Mouse (Mus musculus) liver, adult 2 months (tissue): ENCODE results near the gene Mettl8. TPM values are rescaled to one million over a fixed set of nuclear protein-coding genes. Genes with fewer than 3 reads are reported as not detected.

Experiments used
- DNase-seq: peaks from one replicate; pipeline ENCODE4 v3.0.0-alpha.2; 2011; ENCODE audit warnings: low read depth, low spot score; ENCODE audit errors: extremely low read depth
- H3K27ac ChIP-seq: fragments of 200-500 bp; replicated peaks from 2 replicates; pipeline ENCODE4 v1.5.1; 2012; ENCODE audit warnings: low read depth, mild to moderate bottlenecking, control low read depth, inconsistent platforms, low read length; ENCODE audit not compliant: insufficient read depth
- H3K27me3 ChIP-seq: fragments of 200-500 bp; 2 replicates; pipeline ENCODE4 v1.6.1; 2012; ENCODE audit warnings: mild to moderate bottlenecking, moderate library complexity, low read length, inconsistent platforms; ENCODE audit not compliant: control insufficient read depth, insufficient read depth
- H3K36me3 ChIP-seq: fragments of 200-500 bp; 2 replicates; pipeline ENCODE4 v1.6.1; 2012; ENCODE audit warnings: low read length, inconsistent platforms; ENCODE audit not compliant: control insufficient read depth, insufficient read depth
- H3K4me1 ChIP-seq: fragments of 200-500 bp; 2 replicates; pipeline ENCODE4 v1.6.1; 2011; ENCODE audit warnings: low read length; ENCODE audit not compliant: control insufficient read depth, insufficient read depth
- H3K4me3 ChIP-seq: fragments of 200-500 bp; 2 replicates; pipeline ENCODE4 v1.5.1; 2011; ENCODE audit warnings: low read depth, mild to moderate bottlenecking, control low read depth, low read length, moderate library complexity; ENCODE audit not compliant: insufficient read depth
- H3K79me2 ChIP-seq: fragments of 200-500 bp; 2 replicates; pipeline ENCODE4 v1.6.1; 2012; ENCODE audit warnings: inconsistent platforms, mild to moderate bottlenecking, low read length, moderate library complexity; ENCODE audit not compliant: control insufficient read depth, insufficient read depth
- H3K9ac ChIP-seq: fragments of 200-500 bp; 2 replicates; pipeline ENCODE4 v1.6.1; 2012; ENCODE audit warnings: low read depth, mild to moderate bottlenecking, control low read depth, inconsistent platforms, low read length
- CTCF ChIP-seq: fragments of 200-500 bp; IDR thresholded peaks from 2 replicates; pipeline ENCODE4 v1.5.1; 2011; ENCODE audit warnings: low read depth, low read length, control low read depth
- POLR2A ChIP-seq: fragments of 200-500 bp; IDR thresholded peaks from 2 replicates; pipeline ENCODE4 v1.6.1; 2011; ENCODE audit warnings: low read length, control low read depth; ENCODE audit not compliant: insufficient read depth; ENCODE audit errors: extremely low read depth
- WGBS: fragments of 180-500 bp; shearing (Covaris S2); methylation state at CpG from one replicate; pipeline ENCODE4 v1.1.7; 2018; 5-methylcytosine and 5-hydroxymethylcytosine counted together
- polyA plus RNA-seq: library from polyadenylated mRNA; depleted of rRNA; stranded (reverse); fragments of >200 nt; gene quantifications from 2 replicates; pipeline ENCODE4 v1.2.3, GENCODE M21; 2012
- total RNA-seq: library from RNA; depleted of rRNA; stranded (reverse); fragments of >200 nt; gene quantifications from 2 replicates; pipeline ENCODE4 v1.2.3, GENCODE M21; 2014

Mettl8 gene
- total and polyA plus RNA-seq, 2 experiments, result 2.7 to 11.7 TPM

GRCm38 (mm10) chr2:70972795-70973518, 82.4 kb downstream of the Mettl8 start:
- Histone ChIP-seq H3K36me3 (no peaks in the 10 kb centered on the region; the same call in 1 of the 2 replicates), H3K9ac (no peak overlapping the region), H3K4me1 (peaks cover 4% of the 10 kb centered on the region; the same call in 1 of the 2 replicates), H3K27ac (no peak overlapping the region), H3K4me3 (no peak overlapping the region), H3K79me2 (no peaks in the 10 kb centered on the region), H3K27me3 (no peaks in the 10 kb centered on the region)
- 86% methylated on average over 16 of the region's 16 CpGs for WGBS
- TF ChIP-seq CTCF (no peak), POLR2A (no peak)
- DNase-seq, result no peak

DNA sequence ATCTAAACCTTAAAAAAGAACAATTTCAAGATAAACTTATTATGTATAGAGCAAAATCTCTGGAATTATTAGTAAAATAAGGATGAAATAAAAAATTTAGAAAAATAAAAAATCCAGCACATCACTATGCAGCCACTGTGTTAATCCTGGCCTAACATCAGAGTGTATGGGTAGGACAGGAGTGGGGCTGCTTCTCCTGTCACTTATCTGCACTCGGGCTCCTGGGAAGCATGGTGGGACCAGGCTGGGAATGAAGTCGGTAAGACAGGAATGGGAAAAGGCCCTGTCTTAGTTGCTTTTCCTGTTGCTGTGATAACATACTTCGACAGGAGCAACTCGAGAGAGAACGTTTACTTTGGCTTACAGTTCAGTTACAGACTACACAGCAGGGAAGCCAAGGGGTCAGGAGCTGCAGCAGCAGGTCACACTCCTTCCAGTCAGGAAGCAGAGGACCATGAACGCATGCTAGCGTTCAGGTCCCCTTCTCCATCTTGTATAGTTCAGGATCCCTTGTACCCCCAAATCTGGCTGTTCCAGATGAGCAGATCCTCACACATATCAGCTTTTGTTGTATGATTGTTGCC, 85.1 kb downstream of the Mettl8 start:
- DNase-seq, result peak; percentile 74
- Histone ChIP-seq H3K27me3 (no peaks in the 10 kb centered on the region), H3K36me3 (peaks cover 3% of the 10 kb centered on the region; the same call in 1 of the 2 replicates), H3K4me1 (peaks cover 4% of the 10 kb centered on the region; the same call in 1 of the 2 replicates), H3K79me2 (no peaks in the 10 kb centered on the region), H3K27ac (no peak overlapping the region), H3K9ac (no peak overlapping the region), H3K4me3 (no peak overlapping the region)
- TF ChIP-seq CTCF, result no peak
- TF ChIP-seq POLR2A, result no peak
- 21% methylated on average over 7 of the region's 7 CpGs for WGBS

DNA sequence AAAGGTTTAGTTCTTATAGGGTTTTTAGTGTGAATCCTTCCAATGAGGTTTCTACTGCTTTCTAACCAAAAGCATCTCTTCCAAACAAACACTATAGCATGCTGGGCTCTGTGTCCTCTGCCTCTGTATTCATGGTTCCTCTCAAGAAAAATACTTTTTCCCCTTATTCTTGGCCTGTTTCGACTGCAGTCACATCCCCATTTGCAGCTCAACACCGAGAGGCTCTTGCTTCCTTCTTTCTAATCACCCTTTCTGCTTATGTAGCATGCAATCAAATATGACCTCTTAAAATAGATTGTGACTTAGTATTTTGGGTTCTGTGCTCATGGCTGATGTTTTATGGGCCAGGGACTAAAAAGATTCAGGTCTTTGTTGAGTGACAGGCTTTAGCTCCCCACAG, 87.1 kb downstream of the Mettl8 start:
- no peak for TF ChIP-seq POLR2A
- TF ChIP-seq CTCF, result no peak
- Histone ChIP-seq H3K27ac (0 out of 2 replicates have a peak overlapping the region, but pooled peaks have one; percentile 19), H3K79me2 (no peaks in the 10 kb centered on the region), H3K4me3 (no peak overlapping the region), H3K36me3 (peaks cover 3% of the 10 kb centered on the region; the same call in 1 of the 2 replicates), H3K9ac (no peak overlapping the region), H3K27me3 (no peaks in the 10 kb centered on the region), H3K4me1 (peaks cover 4% of the 10 kb centered on the region; the same call in 1 of the 2 replicates)
- WGBS, result 86% methylated on average over 2 of the region's 2 CpGs
- peak; percentile 16 for DNase-seq

DNA sequence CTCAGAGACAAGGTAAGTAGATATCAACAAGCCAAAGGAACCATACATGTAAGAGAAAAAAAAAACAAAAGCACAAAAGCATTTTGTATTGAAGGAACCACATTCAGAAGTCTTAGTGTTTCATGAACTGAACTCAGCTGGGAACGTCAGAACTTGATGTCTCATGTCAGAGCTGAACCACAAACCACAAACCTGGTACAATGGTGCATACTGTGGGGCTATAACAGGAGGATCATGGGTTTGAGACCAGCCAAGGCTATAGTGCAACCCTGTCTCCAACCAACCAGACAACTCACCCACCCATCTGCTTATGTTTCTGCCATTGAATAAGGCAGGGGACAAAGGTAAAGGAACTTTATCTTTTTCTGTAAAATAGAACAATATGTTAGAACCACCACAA, 88.2 kb downstream of the Mettl8 start:
- Histone ChIP-seq H3K4me1 (peaks cover 4% of the 10 kb centered on the region; the same call in 1 of the 2 replicates), H3K27ac (no peak overlapping the region), H3K36me3 (peaks cover 3% of the 10 kb centered on the region; the same call in 1 of the 2 replicates), H3K79me2 (no peaks in the 10 kb centered on the region), H3K9ac (no peak overlapping the region), H3K27me3 (no peaks in the 10 kb centered on the region), H3K4me3 (no peak overlapping the region)
- WGBS, result 91% methylated on average over 1 of the region's 1 CpGs
- TF ChIP-seq CTCF, result no peak
- TF ChIP-seq POLR2A, result no peak
- no peak for DNase-seq

- Histone ChIP-seq H3K9ac (no peak overlapping the region), H3K27me3 (no peaks in the 10 kb centered on the region), H3K79me2 (no peaks in the 10 kb centered on the region), H3K4me1 (no peaks in the 10 kb centered on the region), H3K4me3 (no peak overlapping the region), H3K27ac (no peak overlapping the region), H3K36me3 (peaks cover 3% of the 10 kb centered on the region; the same call in 1 of the 2 replicates)
- WGBS, result 92% methylated on average over 2 of the region's 2 CpGs
- DNase-seq, result peak; percentile 34
- TF ChIP-seq CTCF, result no peak
- TF ChIP-seq POLR2A, result no peak
These were observed 90.6 kb downstream of the Mettl8 start for GRCm38 (mm10) chr2:70964809-70965208.
